Mouse (Mus musculus): Measurements from ENCODE around the gene Ppm1l.

GRCm38 (mm10) chr3:69348197-69348920 lies 31.7 kb downstream of the Ppm1l start:
- TF ChIP-seq NANOG (IDR thresholded peaks at IDR 0.05; ENCODE audit: borderline replicate concordance, low read length) (no peak), CTCF (conservative IDR thresholded peaks at IDR 0.05; ENCODE audit: low read length) (no peak; the same call in 1 of the 2 replicates)
